Mouse (Mus musculus): Measurements from ENCODE around the gene Cyyr1. TPM values are rescaled to one million over a fixed set of nuclear protein-coding genes. Genes with fewer than 3 reads are reported as not detected.

Gene Cyyr1
- polyA plus RNA-seq, 1 experiment from 2014 or later: 1.4 TPM

DNA sequence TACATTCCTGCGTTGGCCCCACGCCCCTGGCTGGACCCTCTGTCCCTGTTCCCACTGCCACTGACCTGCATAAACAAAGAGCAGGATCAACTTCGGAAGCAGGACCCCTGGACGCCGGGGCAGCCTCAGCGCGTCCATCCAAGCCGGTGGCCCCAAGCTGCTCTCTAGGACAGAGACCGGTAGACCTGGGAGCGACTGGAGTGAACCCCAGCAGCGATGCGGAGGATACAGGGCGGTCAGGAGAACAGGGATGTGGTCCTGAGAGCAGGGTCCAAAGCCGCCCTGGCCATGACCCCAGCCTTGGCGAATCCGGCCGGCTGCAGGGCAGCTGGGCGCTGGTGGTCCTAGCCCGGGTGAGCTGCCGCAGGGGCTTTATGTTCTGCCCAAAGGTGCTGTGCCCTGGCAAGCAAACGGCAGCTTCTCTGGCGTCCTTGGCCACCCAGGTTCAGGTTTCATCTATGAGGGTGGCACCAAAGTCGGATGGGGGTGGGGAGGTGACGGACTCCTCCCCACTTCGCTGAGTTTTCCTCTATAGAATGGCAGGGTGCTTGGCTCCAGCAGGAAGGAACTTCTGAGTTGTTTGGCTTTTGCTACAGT is 3.1 kb downstream of the Cyyr1 start:
- Histone ChIP-seq H3K27ac (ENCODE audit: low read depth) (peak overlapping the region; percentile 16; the same call in 1 of the 2 replicates), H3K9ac (replicated peaks) (peak overlapping the region; percentile 49)

GRCm38 (mm10) chr16:85546519-85546918 is 6.7 kb downstream of the Cyyr1 start:
- TF ChIP-seq CTCF (IDR thresholded peaks at IDR 0.05; ENCODE audit: low read depth) (no peak), EP300 (IDR thresholded peaks at IDR 0.05; ENCODE audit: low read depth) (0 out of 2 replicates have a peak, but pooled peaks have one; percentile 27)
- no peaks in the 10 kb centered on the region for H3K36me3 ChIP-seq (replicated peaks; ENCODE audit: insufficient read depth, low read length)
- no peaks in the 10 kb centered on the region for H3K4me1 ChIP-seq (ENCODE audit: insufficient read depth)
- H3K4me2 ChIP-seq (ENCODE audit: low read depth, low read length): no peak overlapping the region
- WGBS (ENCODE audit: insufficient replicate concordance): 38% methylated on average over 6 of the region's 6 CpGs
- no peak overlapping the region for H3K4me3 ChIP-seq (ENCODE audit: low read depth, low read length)
- H3K9ac ChIP-seq (replicated peaks): no peak overlapping the region
- no peak for ATAC-seq
- no peaks in the 10 kb centered on the region for H3K9me3 ChIP-seq (ENCODE audit: low read length)
- H3K27me3 ChIP-seq (ENCODE audit: insufficient read depth, low read length): peaks cover 3% of the 10 kb centered on the region; the same call in 1 of the 2 replicates
- no peak overlapping the region for H3K27ac ChIP-seq (ENCODE audit: low read depth)
- DNase-seq: no peak

More for the DNA sequence above, 3.1 kb downstream of the Cyyr1 start:
- no peak for ATAC-seq
- no peaks in the 10 kb centered on the region for H3K36me3 ChIP-seq (replicated peaks; ENCODE audit: insufficient read depth, low read length)
- peak overlapping the region; percentile 63 for H3K4me2 ChIP-seq (ENCODE audit: low read depth, low read length)
- TF ChIP-seq EP300 (IDR thresholded peaks at IDR 0.05; ENCODE audit: low read depth) (no peak), CTCF (IDR thresholded peaks at IDR 0.05; ENCODE audit: low read depth) (no peak)
- H3K27me3 ChIP-seq (ENCODE audit: insufficient read depth, low read length): peaks cover 3% of the 10 kb centered on the region; the same call in 1 of the 2 replicates
- H3K4me1 ChIP-seq (ENCODE audit: insufficient read depth): no peaks in the 10 kb centered on the region
- 3% methylated on average over 25 of the region's 25 CpGs for WGBS (ENCODE audit: insufficient replicate concordance)
- DNase-seq: peak; percentile 17
- H3K4me3 ChIP-seq (ENCODE audit: low read depth, low read length): peak overlapping the region; percentile 36
- H3K9me3 ChIP-seq (ENCODE audit: low read length): no peaks in the 10 kb centered on the region

GRCm38 (mm10) chr16:85541676-85542273 is 11.4 kb downstream of the Cyyr1 start:
- Histone ChIP-seq H3K4me2 (ENCODE audit: low read depth, low read length) (no peak overlapping the region), H3K27ac (ENCODE audit: low read depth) (no peak overlapping the region), H3K36me3 (replicated peaks; ENCODE audit: insufficient read depth, low read length) (no peaks in the 10 kb centered on the region), H3K9me3 (ENCODE audit: low read length) (no peaks in the 10 kb centered on the region), H3K4me3 (ENCODE audit: low read depth, low read length) (no peak overlapping the region), H3K4me1 (ENCODE audit: insufficient read depth) (no peaks in the 10 kb centered on the region), H3K27me3 (ENCODE audit: insufficient read depth, low read length) (no peaks in the 10 kb centered on the region), H3K9ac (replicated peaks) (no peak overlapping the region)
- DNase-seq (no peak), ATAC-seq (no peak)
- 67% methylated on average over 4 of the region's 4 CpGs for WGBS (ENCODE audit: insufficient replicate concordance)
- TF ChIP-seq CTCF (IDR thresholded peaks at IDR 0.05; ENCODE audit: low read depth) (no peak), EP300 (IDR thresholded peaks at IDR 0.05; ENCODE audit: low read depth) (no peak)

GRCm38 (mm10) chr16:85541023-85541422 is 12.2 kb downstream of the Cyyr1 start:
- TF ChIP-seq CTCF (IDR thresholded peaks at IDR 0.05; ENCODE audit: low read depth): no peak
- TF ChIP-seq EP300 (IDR thresholded peaks at IDR 0.05; ENCODE audit: low read depth): no peak
- 86% methylated on average over 6 of the region's 6 CpGs for WGBS (ENCODE audit: insufficient replicate concordance)
- ATAC-seq (no peak), DNase-seq (no peak)
- Histone ChIP-seq H3K36me3 (replicated peaks; ENCODE audit: insufficient read depth, low read length) (no peaks in the 10 kb centered on the region), H3K27me3 (ENCODE audit: insufficient read depth, low read length) (no peaks in the 10 kb centered on the region), H3K4me3 (ENCODE audit: low read depth, low read length) (no peak overlapping the region), H3K4me1 (ENCODE audit: insufficient read depth) (no peaks in the 10 kb centered on the region), H3K4me2 (ENCODE audit: low read depth, low read length) (no peak overlapping the region), H3K27ac (ENCODE audit: low read depth) (no peak overlapping the region), H3K9ac (replicated peaks) (no peak overlapping the region), H3K9me3 (ENCODE audit: low read length) (no peaks in the 10 kb centered on the region)

DNA sequence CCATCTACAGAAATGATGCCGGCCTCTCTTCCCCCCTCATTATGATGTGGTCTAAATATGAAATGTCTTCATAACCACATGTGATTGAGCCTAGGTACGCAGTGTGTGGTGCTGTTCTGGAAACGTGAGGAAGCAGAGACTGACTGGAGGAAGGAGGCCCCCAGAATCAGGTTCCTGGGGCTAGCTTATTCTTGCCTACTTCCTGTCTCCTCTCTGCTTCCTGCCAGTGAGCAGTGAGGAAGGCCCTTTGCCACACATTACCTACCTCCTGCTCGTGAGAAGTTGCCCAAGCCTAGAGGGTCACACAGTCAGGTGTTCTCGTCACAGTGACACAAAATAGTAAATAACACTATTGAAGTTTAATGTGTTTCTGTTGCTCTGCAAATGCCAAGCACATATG is 14.8 kb downstream of the Cyyr1 start:
- no peak overlapping the region for H3K27ac ChIP-seq (ENCODE audit: low read depth)
- TF ChIP-seq CTCF (IDR thresholded peaks at IDR 0.05; ENCODE audit: low read depth) (no peak), EP300 (IDR thresholded peaks at IDR 0.05; ENCODE audit: low read depth) (no peak)
- H3K27me3 ChIP-seq (ENCODE audit: insufficient read depth, low read length): no peaks in the 10 kb centered on the region
- DNase-seq: no peak
- no peak overlapping the region for H3K4me3 ChIP-seq (ENCODE audit: low read depth, low read length)
- H3K4me1 ChIP-seq (ENCODE audit: insufficient read depth): no peaks in the 10 kb centered on the region
- H3K4me2 ChIP-seq (ENCODE audit: low read depth, low read length): no peak overlapping the region
- H3K36me3 ChIP-seq (replicated peaks; ENCODE audit: insufficient read depth, low read length): no peaks in the 10 kb centered on the region
- 30% methylated on average over 5 of the region's 5 CpGs for WGBS (ENCODE audit: insufficient replicate concordance)
- no peak for ATAC-seq
- H3K9me3 ChIP-seq (ENCODE audit: low read length): no peaks in the 10 kb centered on the region
- H3K9ac ChIP-seq (replicated peaks): no peak overlapping the region

DNA sequence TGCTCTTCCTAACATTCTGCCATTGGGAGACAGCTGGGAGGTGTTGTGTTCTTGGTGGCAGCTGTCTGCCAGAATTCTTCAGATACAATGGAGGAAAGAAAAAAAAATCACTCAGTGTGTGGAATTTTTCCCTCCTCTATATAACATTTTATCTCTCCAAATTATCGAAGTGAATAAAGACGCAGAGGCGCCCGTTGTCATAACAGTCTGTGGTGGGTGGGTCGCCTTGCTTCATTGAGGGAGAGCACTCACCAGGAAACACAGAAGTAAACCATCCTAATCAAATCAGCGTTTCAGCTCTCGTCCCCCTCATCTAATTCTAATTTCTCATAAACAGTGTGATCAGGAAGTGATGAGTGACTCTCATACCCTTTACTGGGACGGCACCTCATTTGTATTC is 17.1 kb downstream of the Cyyr1 start:
- ATAC-seq: no peak
- Histone ChIP-seq H3K36me3 (replicated peaks; ENCODE audit: insufficient read depth, low read length) (no peaks in the 10 kb centered on the region), H3K4me1 (ENCODE audit: insufficient read depth) (no peaks in the 10 kb centered on the region), H3K27ac (ENCODE audit: low read depth) (no peak overlapping the region), H3K9ac (replicated peaks) (no peak overlapping the region), H3K9me3 (ENCODE audit: low read length) (no peaks in the 10 kb centered on the region), H3K4me3 (ENCODE audit: low read depth, low read length) (no peak overlapping the region), H3K27me3 (ENCODE audit: insufficient read depth, low read length) (no peaks in the 10 kb centered on the region), H3K4me2 (ENCODE audit: low read depth, low read length) (no peak overlapping the region)
- no peak for DNase-seq
- 83% methylated on average over 8 of the region's 8 CpGs for WGBS (ENCODE audit: insufficient replicate concordance)
- TF ChIP-seq CTCF (IDR thresholded peaks at IDR 0.05; ENCODE audit: low read depth) (no peak), EP300 (IDR thresholded peaks at IDR 0.05; ENCODE audit: low read depth) (no peak)

Data from liver, postnatal 0 days (tissue).